Mouse (Mus musculus) central nervous system, embryonic 11.5 days (tissue): ENCODE results near the gene Olfr1160. TPM values are rescaled to one million over a fixed set of nuclear protein-coding genes. Genes with fewer than 3 reads are reported as not detected.

Experiments
- polyA plus RNA-seq: library from polyadenylated mRNA; depleted of rRNA; stranded (reverse); fragments of >200 nt; gene quantifications from 2 replicates; pipeline ENCODE4 v1.2.3, GENCODE M21; 2012; rRNA removed

Olfr1160 gene
- not detected in 2 replicates for polyA plus RNA-seq

GRCm38 (mm10) chr2:88007515-88008318 lies at the start of gene Olfr1160:
Gene Olfr1160, minus strand, starts transcription at chr2:88008268.

GRCm38 (mm10) chr2:88051029-88051428 lies 43.0 kb upstream of the Olfr1160 start, which contains the start of gene Olfr1162:
Gene Olfr1162, minus strand, starts transcription at chr2:88051129.

GRCm38 (mm10) chr2:88037599-88037998 lies 29.5 kb upstream of the Olfr1160 start, which contains the start of gene Olfr73:
Gene Olfr73, minus strand, starts transcription at chr2:88037699.

GRCm38 (mm10) chr2:88022474-88022873 lies 14.4 kb upstream of the Olfr1160 start, which contains the start of gene Olfr1161:
Gene Olfr1161, plus strand, starts transcription at chr2:88022774.

GRCm38 (mm10) chr2:87989813-87990212 lies 18.3 kb downstream of the Olfr1160 start, which contains the start of gene Olfr1158:
Gene Olfr1158, plus strand, starts transcription at chr2:87990113.

GRCm38 (mm10) chr2:87974563-87974962 lies 33.5 kb downstream of the Olfr1160 start, which contains the start of gene Olfr74:
Gene Olfr74, minus strand, starts transcription at chr2:87974663.

GRCm38 (mm10) chr2:87968199-87968598 lies 39.9 kb downstream of the Olfr1160 start, which contains the start of gene Olfr1157:
Gene Olfr1157, minus strand, starts transcription at chr2:87968299.

GRCm38 (mm10) chr2:87953000-87953399 lies 55.1 kb downstream of the Olfr1160 start, which contains the start of gene Olfr1156:
Gene Olfr1156, minus strand, starts transcription at chr2:87953100.

Other genes starting within 250 kb of the Olfr1160 start
- not detected in 2 replicates for gene Olfr152, start 228.8 kb downstream of the Olfr1160 start, polyA plus RNA-seq
- not detected in 2 replicates for gene Olfr1143, start 207.7 kb downstream of the Olfr1160 start, polyA plus RNA-seq
- gene Olfr1145, start 198.4 kb downstream of the Olfr1160 start, polyA plus RNA-seq: not detected in 2 replicates
- gene Olfr1148, start 177.7 kb downstream of the Olfr1160 start, polyA plus RNA-seq: not detected in 2 replicates
- not detected in 2 replicates for gene Olfr1150-ps1, start 164.3 kb downstream of the Olfr1160 start, polyA plus RNA-seq
- not detected in 2 replicates for gene Olfr1151, start 152.4 kb downstream of the Olfr1160 start, polyA plus RNA-seq
- not detected in 2 replicates for gene Olfr1152, start 141.8 kb downstream of the Olfr1160 start, polyA plus RNA-seq
- not detected in 2 replicates for gene Olfr1153, start 113.3 kb downstream of the Olfr1160 start, polyA plus RNA-seq
- not detected in 2 replicates for gene Olfr1154, start 103.1 kb downstream of the Olfr1160 start, polyA plus RNA-seq
- not detected in 2 replicates for gene Olfr1155, start 63.1 kb downstream of the Olfr1160 start, polyA plus RNA-seq
- gene Olfr1156, start 55.2 kb downstream of the Olfr1160 start, polyA plus RNA-seq: not detected in 2 replicates
- not detected in 2 replicates for gene Olfr1157, start 40.0 kb downstream of the Olfr1160 start, polyA plus RNA-seq
- not detected in 2 replicates for gene Olfr74, start 33.6 kb downstream of the Olfr1160 start, polyA plus RNA-seq
- gene Olfr1158, start 18.2 kb downstream of the Olfr1160 start, polyA plus RNA-seq: not detected in 2 replicates
- not detected in 2 replicates for gene Olfr1161, start 14.5 kb upstream of the Olfr1160 start, polyA plus RNA-seq
- gene Olfr73, start 29.4 kb upstream of the Olfr1160 start, polyA plus RNA-seq: not detected in 2 replicates
- gene Olfr1162, start 42.9 kb upstream of the Olfr1160 start, polyA plus RNA-seq: not detected in 2 replicates
- not detected in 2 replicates for gene Olfr1163, start 63.6 kb upstream of the Olfr1160 start, polyA plus RNA-seq
- gene Olfr1164, start 85.7 kb upstream of the Olfr1160 start, polyA plus RNA-seq: not detected in 2 replicates
- gene Olfr1166, start 120.0 kb upstream of the Olfr1160 start, polyA plus RNA-seq: not detected in 2 replicates
- not detected in 2 replicates for gene Olfr1167, start 146.9 kb upstream of the Olfr1160 start, polyA plus RNA-seq
- gene Olfr1168, start 173.6 kb upstream of the Olfr1160 start, polyA plus RNA-seq: not detected in 2 replicates
- not detected in 2 replicates for gene Olfr1170, start 220.1 kb upstream of the Olfr1160 start, polyA plus RNA-seq